Mouse (Mus musculus) layer of hippocampus, postnatal 14 days (tissue): ENCODE results near the gene Ggt5. TPM values are rescaled to one million over a fixed set of nuclear protein-coding genes. Genes with fewer than 3 reads are reported as not detected.

ENCODE experiments used
- DNase-seq, 2 experiments: peaks; one replicate each; pipeline ENCODE4 v3.0.0; 2021 to 2022; ENCODE audit warnings: low spot score in 2 of 2, mixed read lengths in 1 of 2
- total RNA-seq, 2 experiments: library from RNA; stranded (reverse); gene quantifications; 2 replicates each; pipeline ENCODE4 v1.2.3; 2021

The Ggt5 gene
- total RNA-seq, 2 experiments from 2014 or later: 2.9 to 4.0 TPM

DNA sequence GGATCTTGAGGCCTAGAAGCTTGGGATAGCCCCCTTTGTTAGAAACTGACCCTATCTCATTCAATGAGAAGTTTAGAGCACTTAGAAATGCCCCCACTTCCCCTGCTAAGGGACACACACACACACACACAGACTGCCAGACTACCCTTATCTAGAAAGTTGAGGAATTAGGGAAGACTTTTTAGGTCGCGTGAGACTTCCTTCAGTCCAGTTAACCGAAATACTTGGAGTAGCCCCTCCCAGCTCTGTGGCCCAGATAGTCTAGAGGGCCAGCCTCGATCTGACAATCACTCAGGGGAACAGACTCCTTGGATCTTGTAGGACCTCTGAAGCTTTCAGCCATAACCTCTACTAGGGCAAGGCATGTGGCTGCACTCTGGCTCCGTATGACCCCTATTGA, 21.1 kb upstream of the Ggt5 start:
- no peak for DNase-seq

DNA sequence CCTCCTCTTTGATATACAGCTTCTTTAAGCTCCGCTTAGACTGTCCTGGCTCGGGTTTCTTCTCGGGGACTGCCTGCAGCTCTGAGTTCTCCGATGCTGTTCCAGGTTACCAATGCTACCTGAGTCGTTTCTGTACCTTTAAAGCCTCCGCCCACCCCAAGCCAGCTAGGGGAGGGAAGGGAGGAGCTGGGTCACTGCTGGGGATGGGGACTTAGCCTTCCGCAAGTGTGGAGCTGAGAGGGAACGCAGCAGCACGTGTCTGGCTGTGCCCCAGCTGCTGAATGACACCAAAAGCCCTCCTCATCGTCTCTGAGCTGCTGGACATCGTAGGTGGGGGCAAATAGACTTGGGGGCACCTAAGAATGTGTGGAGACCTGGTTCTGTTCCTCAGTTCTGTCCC, 20.7 kb upstream of the Ggt5 start:
- DNase-seq: no peak

GRCm38 (mm10) chr10:75568851-75569250, 20.3 kb upstream of the Ggt5 start:
- DNase-seq: no peak

- DNase-seq: no peak
Observed at GRCm38 (mm10) chr10:75570981-75571657, 18.0 kb upstream of the Ggt5 start.

- DNase-seq: no peak
Observed at GRCm38 (mm10) chr10:75571937-75572336, 17.2 kb upstream of the Ggt5 start.

GRCm38 (mm10) chr10:75573181-75573580, 16.0 kb upstream of the Ggt5 start:
- DNase-seq: no peak

GRCm38 (mm10) chr10:75573965-75574364, 15.2 kb upstream of the Ggt5 start:
- no peak for DNase-seq

- DNase-seq: no peak
Observed at GRCm38 (mm10) chr10:75579129-75579528, 10.0 kb upstream of the Ggt5 start.

- DNase-seq: peak; percentile 90 to 91
Observed at GRCm38 (mm10) chr10:75585876-75586552, 3.1 kb upstream of the Ggt5 start.

GRCm38 (mm10) chr10:75586553-75586879, 2.6 kb upstream of the Ggt5 start:
- DNase-seq: no peak

DNA sequence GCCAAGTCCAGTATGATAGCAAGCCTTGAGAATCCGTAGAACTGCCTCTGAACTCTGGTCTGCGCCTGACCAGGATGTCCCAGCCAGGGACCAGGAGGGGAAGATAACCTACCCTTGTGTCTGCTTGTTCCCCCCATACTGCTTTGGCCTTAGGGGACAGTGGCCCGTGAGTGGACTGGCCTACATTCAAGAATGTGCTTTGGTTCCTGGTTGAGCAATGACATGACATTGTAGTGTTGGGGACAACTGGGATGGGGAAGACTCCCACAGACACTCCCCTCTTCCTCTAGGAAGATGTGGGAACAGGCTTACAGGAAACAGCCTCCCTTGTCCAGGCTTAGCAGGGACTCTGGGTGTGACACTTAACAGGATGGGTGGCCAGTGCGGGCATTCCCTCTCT, 1.4 kb upstream of the Ggt5 start:
- DNase-seq: no peak

GRCm38 (mm10) chr10:75588336-75588735, 804 bp upstream of the Ggt5 start:
- DNase-seq: no peak

GRCm38 (mm10) chr10:75589651-75590050, 511 bp downstream of the Ggt5 start:
- no peak for DNase-seq

DNA sequence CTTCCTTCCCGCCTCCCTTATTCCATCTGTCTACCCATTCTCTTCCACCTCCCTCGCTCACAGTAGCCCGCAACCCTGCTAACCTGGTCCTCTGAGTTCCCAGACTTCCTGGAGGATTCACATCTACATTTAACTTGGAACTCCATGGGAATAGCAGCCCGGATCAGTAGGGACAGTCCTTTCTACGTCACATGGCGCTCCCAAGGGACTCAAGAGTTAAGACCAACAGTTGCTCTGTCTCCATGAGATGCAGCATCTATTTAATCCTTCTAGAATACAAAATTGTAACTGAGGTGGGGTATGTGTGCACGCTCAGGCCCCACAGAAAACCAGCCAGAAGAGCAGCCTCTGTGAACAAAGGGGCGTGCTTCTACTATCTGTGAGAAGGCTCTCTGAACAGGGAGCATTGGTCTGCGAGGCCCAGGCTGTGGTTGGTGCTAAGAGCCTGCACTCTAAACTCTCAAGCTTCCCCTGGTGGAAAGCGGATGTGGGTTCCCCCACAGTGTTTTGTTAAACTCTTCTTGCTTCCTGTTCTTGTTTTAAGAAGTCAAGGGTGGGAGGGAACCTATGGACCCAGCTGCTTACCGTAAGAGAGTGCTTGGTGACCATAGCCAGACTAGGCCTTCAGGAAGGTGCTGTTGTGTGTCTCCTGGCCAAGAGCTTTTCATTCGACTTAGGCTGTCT, 2.2 kb downstream of the Ggt5 start:
- DNase-seq: peak in 1 of 2 experiments; percentile 18

DNA sequence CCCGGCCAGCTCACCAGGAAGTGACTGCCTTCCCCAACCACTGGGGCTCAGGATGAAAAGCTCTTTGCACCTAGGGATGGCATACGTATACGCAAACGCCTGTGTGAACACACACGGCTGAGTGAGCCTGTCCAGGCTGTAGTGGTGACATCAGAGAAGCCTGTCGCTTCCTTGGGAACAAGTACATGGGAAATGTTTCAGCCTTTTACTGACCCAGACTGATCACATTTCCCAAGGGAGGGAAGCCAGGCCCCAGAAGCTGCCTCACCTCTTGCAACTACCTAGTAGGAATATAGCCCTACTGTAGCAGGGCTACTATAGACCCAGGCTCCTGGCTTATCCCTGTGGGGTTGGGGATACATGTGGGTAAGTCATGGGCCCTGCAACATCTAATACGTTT, 3.4 kb downstream of the Ggt5 start:
- no peak for DNase-seq

GRCm38 (mm10) chr10:75595981-75596380, 6.8 kb downstream of the Ggt5 start:
- no peak for DNase-seq

DNA sequence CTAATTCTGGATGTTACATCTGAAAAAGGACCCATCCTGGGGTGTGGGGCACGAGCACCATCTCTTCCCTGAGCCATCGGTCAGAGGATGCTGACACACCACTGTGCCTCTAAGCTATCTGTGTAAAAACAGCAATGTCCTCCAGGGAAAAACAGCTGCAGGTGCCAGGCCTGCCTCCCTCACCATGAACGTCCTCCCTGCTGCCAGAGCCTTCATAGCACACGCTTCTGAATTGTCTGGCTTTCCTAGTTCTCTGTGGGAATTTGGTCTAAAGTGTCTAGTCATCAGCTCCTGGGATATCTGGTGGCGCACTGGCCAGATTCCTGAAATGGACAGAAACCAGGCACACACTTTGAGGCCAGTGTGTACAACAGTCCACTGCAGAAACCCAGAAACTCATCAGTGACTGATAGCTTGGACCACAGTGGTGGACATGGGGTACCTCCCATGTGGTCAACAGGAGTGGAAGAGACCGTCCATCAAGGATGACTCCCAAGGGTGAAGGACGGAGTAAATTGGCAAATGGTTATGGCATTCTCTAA, 11.1 kb downstream of the Ggt5 start:
- no peak for DNase-seq

DNA sequence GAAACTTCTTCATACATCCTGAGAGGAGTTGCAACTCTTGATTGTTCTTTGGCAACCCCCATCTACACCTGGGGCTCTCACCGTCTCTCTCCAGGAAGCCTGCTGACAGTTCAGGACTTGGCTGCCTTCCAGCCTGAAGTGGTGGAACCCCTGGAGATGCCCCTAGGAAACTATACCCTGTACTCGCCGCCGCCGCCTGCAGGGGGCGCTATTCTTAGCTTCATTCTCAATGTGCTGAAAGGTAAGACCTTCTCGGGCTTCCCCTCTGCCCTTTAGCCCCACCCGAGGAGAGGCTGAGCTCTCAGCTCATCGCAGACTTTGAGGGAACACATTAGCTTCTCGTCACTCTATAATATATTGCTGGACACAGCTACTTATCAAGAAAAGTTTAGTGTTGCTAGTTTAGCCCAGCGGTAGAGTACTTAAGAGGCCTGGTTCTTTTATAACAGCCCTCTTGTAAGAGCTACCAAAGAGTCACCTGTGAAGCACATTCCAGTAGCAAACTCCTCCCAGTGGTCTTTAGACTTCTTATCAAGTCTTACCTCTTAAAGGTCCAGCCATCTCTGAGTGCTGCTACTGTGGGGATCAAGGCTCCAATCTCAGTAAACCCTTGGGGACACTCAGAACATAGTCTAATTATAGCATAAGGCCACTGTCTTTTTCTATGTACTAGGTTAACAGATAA, 16.2 kb downstream of the Ggt5 start:
- no peak for DNase-seq

- no peak for DNase-seq
Observed at GRCm38 (mm10) chr10:75607253-75607652, 18.1 kb downstream of the Ggt5 start.

GRCm38 (mm10) chr10:75608975-75609374, 19.8 kb downstream of the Ggt5 start:
- DNase-seq: no peak

- DNase-seq: no peak
Observed at GRCm38 (mm10) chr10:75610486-75610885, 21.3 kb downstream of the Ggt5 start.

DNA sequence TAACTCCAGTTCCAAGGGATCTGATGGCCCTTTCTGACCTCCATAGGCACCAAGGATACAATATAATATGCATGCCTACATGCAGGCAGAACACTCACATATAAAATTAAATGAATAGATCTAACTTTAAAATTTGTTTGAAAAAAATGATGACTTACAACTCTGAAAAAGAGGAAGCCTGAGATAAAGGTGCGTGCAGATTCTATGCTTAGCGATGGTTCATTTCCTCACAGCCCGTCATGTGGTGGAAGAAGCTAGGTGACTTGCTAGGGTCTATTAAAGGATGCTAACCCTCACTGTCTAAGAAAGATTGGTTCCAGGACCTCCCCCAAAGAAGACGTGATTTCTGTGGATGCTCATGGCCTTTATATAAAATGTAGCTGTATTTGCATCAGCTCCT, 26.9 kb downstream of the Ggt5 start:
- no peak for DNase-seq
